Mouse (Mus musculus): ENCODE measurements at regions not wholly inside any gene's neighbourhood (a gene's known extent, or its start where the extent isn't known, plus 50 kb on each side); places are given as distances from the start of the nearest gene placed in this dataset.

GRCm38 (mm10) chr17:52195804-52196203 is 362.7 kb upstream of the Satb1 start:
- no peak for DNase-seq (ENCODE audit: low read depth, low spot score)

GRCm38 (mm10) chr17:52191064-52191682 is 358.1 kb upstream of the Satb1 start:
- DNase-seq (ENCODE audit: low read depth, low spot score), result no peak

GRCm38 (mm10) chr17:52182706-52183105 is 349.6 kb upstream of the Satb1 start:
- no peak for DNase-seq (ENCODE audit: low read depth, low spot score)

GRCm38 (mm10) chr17:52177996-52178395 is 344.9 kb upstream of the Satb1 start:
- DNase-seq (ENCODE audit: low read depth, low spot score), result no peak

GRCm38 (mm10) chr17:52168076-52168838 is 335.2 kb upstream of the Satb1 start:
- no peak for DNase-seq (ENCODE audit: low read depth, low spot score)

GRCm38 (mm10) chr17:52167658-52168057 is 334.6 kb upstream of the Satb1 start:
- no peak for DNase-seq (ENCODE audit: low read depth, low spot score)

- no peak for DNase-seq (ENCODE audit: low read depth, low spot score)
Observed at GRCm38 (mm10) chr17:52165891-52166485, 332.9 kb upstream of the Satb1 start.

GRCm38 (mm10) chr17:52162559-52163397 is 329.7 kb upstream of the Satb1 start:
- no peak for DNase-seq (ENCODE audit: low read depth, low spot score)

GRCm38 (mm10) chr17:52150496-52150895 is 317.4 kb upstream of the Satb1 start:
- DNase-seq (ENCODE audit: low read depth, low spot score), result no peak

GRCm38 (mm10) chr17:52149834-52150233 is 316.7 kb upstream of the Satb1 start:
- no peak for DNase-seq (ENCODE audit: low read depth, low spot score)

- no peak for DNase-seq (ENCODE audit: low read depth, low spot score)
Observed at GRCm38 (mm10) chr17:52149068-52149467, 316.0 kb upstream of the Satb1 start.

GRCm38 (mm10) chr17:52103891-52104290 is 270.8 kb upstream of the Satb1 start:
- no peak for DNase-seq (ENCODE audit: low read depth, low spot score)

GRCm38 (mm10) chr17:52085834-52086233 is 252.7 kb upstream of the Satb1 start:
- no peak for DNase-seq (ENCODE audit: low read depth, low spot score)

GRCm38 (mm10) chr17:52084455-52084854 is 251.4 kb upstream of the Satb1 start:
- no peak for DNase-seq (ENCODE audit: low read depth, low spot score)

- no peak for DNase-seq (ENCODE audit: low read depth, low spot score)
Observed at GRCm38 (mm10) chr17:52079316-52079715, 246.2 kb upstream of the Satb1 start.

- DNase-seq (ENCODE audit: low read depth, low spot score), result peak; percentile 55
Observed at GRCm38 (mm10) chr17:52078496-52078895, 245.4 kb upstream of the Satb1 start.

- DNase-seq (ENCODE audit: low read depth, low spot score), result no peak
Observed at GRCm38 (mm10) chr17:52077951-52078350, 244.9 kb upstream of the Satb1 start.

GRCm38 (mm10) chr17:52076746-52077145 is 243.7 kb upstream of the Satb1 start:
- DNase-seq (ENCODE audit: low read depth, low spot score), result no peak

GRCm38 (mm10) chr17:52067721-52068120 is 234.6 kb upstream of the Satb1 start:
- DNase-seq (ENCODE audit: low read depth, low spot score), result no peak

GRCm38 (mm10) chr17:52064618-52065017 is 231.5 kb upstream of the Satb1 start:
- DNase-seq (ENCODE audit: low read depth, low spot score), result no peak

GRCm38 (mm10) chr17:52063121-52063520 is 230.0 kb upstream of the Satb1 start:
- DNase-seq (ENCODE audit: low read depth, low spot score), result no peak

- DNase-seq (ENCODE audit: low read depth, low spot score), result no peak
Observed at GRCm38 (mm10) chr17:52062096-52062665, 229.1 kb upstream of the Satb1 start.

Data from brain, embryonic 18.5 days (tissue).